Mouse (Mus musculus): ENCODE measurements around the gene U2surp. TPM values are rescaled to one million over a fixed set of nuclear protein-coding genes. Genes with fewer than 3 reads are reported as not detected.

The U2surp gene
- 88.8 TPM for polyA plus RNA-seq (2015; fragmentation: Illumina TruSeq; extraction: RNeasy Lipid Tissue Mini Kit (QIAGEN cat#74804); ENCODE audit: insufficient read depth, low replicate concordance)

GRCm38 (mm10) chr9:95511472-95512330 is at the start of gene U2surp:
TSS of gene U2surp (minus strand) at chr9:95511996.

GRCm38 (mm10) chr9:95559059-95559935 is 47.5 kb upstream of the U2surp start, which contains the start of gene Paqr9:
TSS of gene Paqr9 (plus strand) at chr9:95559657.

Other genes with a start within 250 kb of the U2surp start
- 1.3 TPM for gene Chst2, start 105.3 kb downstream of the U2surp start, polyA plus RNA-seq (2015; fragmentation: Illumina TruSeq; extraction: RNeasy Lipid Tissue Mini Kit (QIAGEN cat#74804); ENCODE audit: insufficient read depth, low replicate concordance)
- gene Paqr9, start 47.7 kb upstream of the U2surp start, polyA plus RNA-seq (2015; fragmentation: Illumina TruSeq; extraction: RNeasy Lipid Tissue Mini Kit (QIAGEN cat#74804); ENCODE audit: insufficient read depth, low replicate concordance): 16.1 TPM
- gene Pcolce2, start 125.6 kb upstream of the U2surp start, polyA plus RNA-seq (2015; fragmentation: Illumina TruSeq; extraction: RNeasy Lipid Tissue Mini Kit (QIAGEN cat#74804); ENCODE audit: insufficient read depth, low replicate concordance): 5.4 TPM
- gene Trpc1, start 238.4 kb upstream of the U2surp start, polyA plus RNA-seq (2015; fragmentation: Illumina TruSeq; extraction: RNeasy Lipid Tissue Mini Kit (QIAGEN cat#74804); ENCODE audit: insufficient read depth, low replicate concordance): 1.9 TPM